Mouse (Mus musculus) hindbrain, embryonic 16.5 days (tissue): ENCODE data around the gene Rapgef5. TPM values are rescaled to one million over a fixed set of nuclear protein-coding genes. Genes with fewer than 3 reads are reported as not detected.

Source experiments
- ATAC-seq: fragments of 200-750 bp; cut with Nextera tagmentation; 2 replicates; pipeline ENCODE4 v1.8.0; 2017; ENCODE audit warnings: moderate TSS enrichment, moderate library complexity
- H3K27ac ChIP-seq: fragments of 300-500 bp; sonication (generic); 2 replicates; pipeline ENCODE4 v1.5.1; 2014; ENCODE audit warnings: low read depth, mild to moderate bottlenecking, control low read depth, low read length, moderate library complexity
- H3K27me3 ChIP-seq: fragments of 300-500 bp; sonication (generic); replicated peaks from 2 replicates; pipeline ENCODE4 v1.6.1; 2014; ENCODE audit warnings: low read length; ENCODE audit not compliant: control insufficient read depth, insufficient read depth
- H3K36me3 ChIP-seq: fragments of 300-500 bp; sonication (generic); 2 replicates; pipeline ENCODE4 v1.6.1; 2014; ENCODE audit warnings: mild to moderate bottlenecking, low read length, moderate library complexity, mixed read lengths; ENCODE audit not compliant: control insufficient read depth, insufficient read depth
- H3K4me1 ChIP-seq: fragments of 300-500 bp; sonication (generic); 2 replicates; pipeline ENCODE4 v1.6.1; 2014; ENCODE audit warnings: low read depth, low read length; ENCODE audit not compliant: control insufficient read depth, insufficient read depth
- H3K4me2 ChIP-seq: fragments of 300-500 bp; sonication (generic); 2 replicates; pipeline ENCODE4 v1.6.1; 2014; ENCODE audit warnings: mild to moderate bottlenecking, low read length, control low read depth, moderate library complexity
- H3K4me3 ChIP-seq: fragments of 300-500 bp; sonication (generic); 2 replicates; pipeline ENCODE4 v1.5.1; 2014; ENCODE audit warnings: mild to moderate bottlenecking, low read length, control low read depth, moderate library complexity
- H3K9ac ChIP-seq: fragments of 300-500 bp; sonication (generic); 2 replicates; pipeline ENCODE4 v1.6.1; 2014; ENCODE audit warnings: low read depth, mild to moderate bottlenecking, control low read depth, low read length, moderate library complexity
- H3K9me3 ChIP-seq: fragments of 300-500 bp; sonication (generic); 2 replicates; pipeline ENCODE4 v1.6.1; 2014; ENCODE audit warnings: mild to moderate bottlenecking, low read length, moderate library complexity; ENCODE audit not compliant: control insufficient read depth
- WGBS: fragments of 180-500 bp; shearing (Covaris S2); extraction: QIAGEN DNeasy Blood & Tissue Kit; methylation state at CpG from one replicate; pipeline ENCODE4 v1.1.7; 2014; 5-methylcytosine and 5-hydroxymethylcytosine counted together
- polyA plus RNA-seq: library from polyadenylated mRNA; unstranded; fragments of >200 nt; fragmentation: Nextera tagmentation; extraction: Ambion mirVana; gene quantifications from 2 replicates; pipeline ENCODE4 v1.2.1, GENCODE M21; 2015

Rapgef5 gene
- polyA plus RNA-seq, 1 experiment from 2014 or later, result 31.9 TPM

GRCm38 (mm10) chr12:117585390-117585789 lies 69.1 kb downstream of the Rapgef5 start:
- no peak for ATAC-seq
- Histone ChIP-seq H3K4me3 (no peak overlapping the region), H3K27ac (no peak overlapping the region), H3K9ac (no peak overlapping the region), H3K4me2 (no peak overlapping the region), H3K4me1 (no peaks in the 10 kb centered on the region), H3K27me3 (no peaks in the 10 kb centered on the region), H3K9me3 (no peaks in the 10 kb centered on the region), H3K36me3 (no peaks in the 10 kb centered on the region)
- 77% methylated on average over 2 of the region's 2 CpGs for WGBS

GRCm38 (mm10) chr12:117586124-117586523 lies 69.8 kb downstream of the Rapgef5 start:
- no peaks in the 10 kb centered on the region for H3K4me1 ChIP-seq
- no peak overlapping the region for H3K4me2 ChIP-seq
- 34% methylated on average over 1 of the region's 1 CpGs for WGBS
- no peaks in the 10 kb centered on the region for H3K27me3 ChIP-seq
- no peak for ATAC-seq
- no peaks in the 10 kb centered on the region for H3K9me3 ChIP-seq
- no peak overlapping the region for H3K27ac ChIP-seq
- H3K9ac ChIP-seq, result no peak overlapping the region
- no peaks in the 10 kb centered on the region for H3K36me3 ChIP-seq
- no peak overlapping the region for H3K4me3 ChIP-seq

- H3K4me2 ChIP-seq, result no peak overlapping the region
- H3K9ac ChIP-seq, result no peak overlapping the region
- no peak for ATAC-seq
- WGBS, result 91% methylated on average over 2 of the region's 2 CpGs
- H3K36me3 ChIP-seq, result no peaks in the 10 kb centered on the region
- H3K4me3 ChIP-seq, result no peak overlapping the region
- 0 out of 2 replicates have a peak, but pooled peaks cover 2% of the 10 kb centered on the region for H3K4me1 ChIP-seq
- H3K27ac ChIP-seq, result no peak overlapping the region
- no peaks in the 10 kb centered on the region for H3K27me3 ChIP-seq
- H3K9me3 ChIP-seq, result no peaks in the 10 kb centered on the region
Measured at GRCm38 (mm10) chr12:117589186-117589585, 72.9 kb downstream of the Rapgef5 start.

- no peak overlapping the region for H3K4me3 ChIP-seq
- ATAC-seq, result no peak
- H3K4me2 ChIP-seq, result no peak overlapping the region
- H3K27ac ChIP-seq, result no peak overlapping the region
- H3K27me3 ChIP-seq, result no peaks in the 10 kb centered on the region
- WGBS, result 31% methylated on average over 2 of the region's 2 CpGs
- H3K4me1 ChIP-seq, result 0 out of 2 replicates have a peak, but pooled peaks cover 2% of the 10 kb centered on the region
- H3K36me3 ChIP-seq, result no peaks in the 10 kb centered on the region
- no peak overlapping the region for H3K9ac ChIP-seq
- no peaks in the 10 kb centered on the region for H3K9me3 ChIP-seq
Measured at GRCm38 (mm10) chr12:117592019-117592418, 75.7 kb downstream of the Rapgef5 start.

- no peaks in the 10 kb centered on the region for H3K9me3 ChIP-seq
- WGBS, result 43% methylated on average over 3 of the region's 3 CpGs
- H3K27me3 ChIP-seq, result no peaks in the 10 kb centered on the region
- no peaks in the 10 kb centered on the region for H3K36me3 ChIP-seq
- H3K9ac ChIP-seq, result no peak overlapping the region; the same call in 1 of the 2 replicates
- H3K4me1 ChIP-seq, result 0 out of 2 replicates have a peak, but pooled peaks cover 2% of the 10 kb centered on the region
- H3K4me3 ChIP-seq, result no peak overlapping the region
- H3K4me2 ChIP-seq, result no peak overlapping the region
- H3K27ac ChIP-seq, result no peak overlapping the region
- no peak for ATAC-seq
Measured at GRCm38 (mm10) chr12:117592583-117592982, 76.3 kb downstream of the Rapgef5 start.

GRCm38 (mm10) chr12:117595179-117595578 lies 78.9 kb downstream of the Rapgef5 start:
- 55% methylated on average over 9 of the region's 9 CpGs for WGBS
- H3K36me3 ChIP-seq, result no peaks in the 10 kb centered on the region
- no peaks in the 10 kb centered on the region for H3K9me3 ChIP-seq
- ATAC-seq, result no peak
- H3K27me3 ChIP-seq, result no peaks in the 10 kb centered on the region
- no peak overlapping the region for H3K4me3 ChIP-seq
- no peak overlapping the region for H3K4me2 ChIP-seq
- H3K27ac ChIP-seq, result no peak overlapping the region
- 0 out of 2 replicates have a peak, but pooled peaks cover 2% of the 10 kb centered on the region for H3K4me1 ChIP-seq
- H3K9ac ChIP-seq, result no peak overlapping the region

- Histone ChIP-seq H3K4me3 (no peak overlapping the region), H3K4me2 (no peak overlapping the region), H3K27me3 (no peaks in the 10 kb centered on the region), H3K9ac (no peak overlapping the region), H3K9me3 (no peaks in the 10 kb centered on the region), H3K36me3 (no peaks in the 10 kb centered on the region), H3K4me1 (no peaks in the 10 kb centered on the region), H3K27ac (no peak overlapping the region)
- no peak for ATAC-seq
- 83% methylated on average over 2 of the region's 2 CpGs for WGBS
Measured at GRCm38 (mm10) chr12:117598190-117598589, 81.9 kb downstream of the Rapgef5 start.

GRCm38 (mm10) chr12:117605966-117606365 lies 89.7 kb downstream of the Rapgef5 start:
- Histone ChIP-seq H3K9ac (no peak overlapping the region), H3K9me3 (no peaks in the 10 kb centered on the region), H3K36me3 (no peaks in the 10 kb centered on the region), H3K4me3 (no peak overlapping the region), H3K4me2 (no peak overlapping the region), H3K27ac (no peak overlapping the region), H3K27me3 (no peaks in the 10 kb centered on the region), H3K4me1 (no peaks in the 10 kb centered on the region)
- 93% methylated on average over 3 of the region's 3 CpGs for WGBS
- ATAC-seq, result 0 out of 2 replicates have a peak, but pooled peaks have one; percentile 34

GRCm38 (mm10) chr12:117612715-117613114 lies 96.4 kb downstream of the Rapgef5 start:
- ATAC-seq, result no peak
- 53% methylated on average over 3 of the region's 3 CpGs for WGBS
- no peak overlapping the region for H3K27ac ChIP-seq

More at GRCm38 (mm10) chr12:117612715-117613114, 96.4 kb downstream of the Rapgef5 start:
- Histone ChIP-seq H3K4me2 (no peak overlapping the region), H3K9me3 (no peaks in the 10 kb centered on the region), H3K4me1 (no peaks in the 10 kb centered on the region), H3K27me3 (no peaks in the 10 kb centered on the region), H3K36me3 (no peaks in the 10 kb centered on the region), H3K4me3 (no peak overlapping the region), H3K9ac (no peak overlapping the region)
